Comparison of ENCODE assay signal across 20 mouse cellular contexts in the genomic region with DNA sequence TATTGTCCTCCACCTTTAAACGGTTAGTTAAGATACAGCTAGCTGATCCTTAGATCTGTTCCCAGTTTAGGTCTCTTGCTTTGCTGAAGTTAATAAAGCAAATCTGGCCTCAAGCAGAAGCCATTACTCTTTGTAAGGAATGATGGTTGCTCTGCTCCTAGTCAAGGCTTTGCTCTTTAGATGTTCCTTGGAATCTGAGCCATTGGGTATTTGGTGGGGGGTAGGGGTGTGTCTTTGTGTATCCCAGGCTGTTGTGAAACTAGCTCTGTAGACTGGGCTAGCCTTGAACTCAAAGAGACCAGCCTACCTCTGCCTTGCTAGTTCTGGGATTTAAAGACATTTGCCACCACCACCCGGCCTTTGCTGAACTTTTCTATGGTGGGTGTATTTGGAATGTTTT.
"Had no signal": no experiment of that assay in that cellular context is flagged by ENCODE, and none has a peak within 500 bp of the region (broad histone marks: within the 10 kb centered on the region; RNA-seq: fewer than 3 reads in every experiment).

No protein-coding gene starts in this region.

- H3K27me3 ChIP-seq: liver, embryonic 15.5 days; lung, embryonic 15.5 days; megakaryocyte, embryonic 14.5 days; midbrain, embryonic 12.5 days; midbrain, embryonic 15.5 days; neural tube, embryonic 12.5 days had no signal

- H3K4me2 ChIP-seq: liver, embryonic 15.5 days; lung, embryonic 15.5 days; midbrain, embryonic 12.5 days; midbrain, embryonic 15.5 days; neural tube, embryonic 12.5 days had no signal

- H3K27ac ChIP-seq: liver, embryonic 15.5 days; lung, embryonic 15.5 days; macrophage; midbrain, embryonic 12.5 days; midbrain, embryonic 15.5 days; neural tube, embryonic 12.5 days had no signal

- H3K4me3 ChIP-seq: liver, embryonic 15.5 days; lung, embryonic 15.5 days; megakaryocyte, embryonic 14.5 days; midbrain, embryonic 12.5 days; midbrain, embryonic 15.5 days; neural tube, embryonic 12.5 days had no signal

- H3K9me3 ChIP-seq: liver, embryonic 15.5 days; lung, embryonic 15.5 days; megakaryocyte, embryonic 14.5 days; midbrain, embryonic 12.5 days; midbrain, embryonic 15.5 days; neural tube, embryonic 12.5 days had no signal

- H3K9ac ChIP-seq: liver, embryonic 15.5 days; liver, postnatal 0 days; lung, embryonic 15.5 days; midbrain, embryonic 12.5 days; midbrain, embryonic 15.5 days; neural tube, embryonic 12.5 days had no signal

- ATAC-seq: lung, postnatal 0 days; midbrain, embryonic 15.5 days had no signal

- H3K4me1 ChIP-seq: lung, embryonic 15.5 days had no signal

- DNase-seq: liver, postnatal 0 days; lung, adult 2 months; lung, postnatal 14 days; lung, postnatal 36 days; retina, postnatal 1 day; right cerebral cortex, adult 18-20 months; right cerebral cortex, postnatal 25 days; right cerebral cortex, postnatal 4 days; spleen, adult 18-20 months; thymus, adult 2 months; thymus, postnatal 25 days; thymus, postnatal 4 days had no signal
